Mouse (Mus musculus): ENCODE measurements at regions not wholly inside any gene's neighbourhood (a gene's known extent, or its start where the extent isn't known, plus 50 kb on each side); places are given as distances from the start of the nearest gene placed in this dataset.

- Histone ChIP-seq H3K4me1 (ENCODE audit: control insufficient read depth, insufficient read depth, low read length) (no peaks in the 10 kb centered on the region), H3K27me3 (ENCODE audit: control insufficient read depth, insufficient read depth, low read length) (no peaks in the 10 kb centered on the region), H3K4me3 (ENCODE audit: control insufficient read depth, low read depth, low read length) (no peak overlapping the region), H3K36me3 (ENCODE audit: control insufficient read depth, insufficient read depth, low read length) (no peaks in the 10 kb centered on the region), H3K27ac (ENCODE audit: control insufficient read depth, insufficient read depth, low read depth, low read length) (no peak overlapping the region)
- TF ChIP-seq CTCF (IDR thresholded peaks at IDR 0.05; ENCODE audit: control insufficient read depth, insufficient read depth, insufficient replicate concordance, low read depth, low read length) (no peak), POLR2A (IDR thresholded peaks at IDR 0.05; ENCODE audit: control insufficient read depth, low read depth, low read length) (no peak)
Observed at GRCm38 (mm10) chr2:178769001-178769400, 338.7 kb downstream of the Cdh26 start.

GRCm38 (mm10) chr2:178771435-178771834, 341.1 kb downstream of the Cdh26 start:
- TF ChIP-seq CTCF (IDR thresholded peaks at IDR 0.05; ENCODE audit: control insufficient read depth, insufficient read depth, insufficient replicate concordance, low read depth, low read length), result no peak
- no peak for TF ChIP-seq POLR2A (IDR thresholded peaks at IDR 0.05; ENCODE audit: control insufficient read depth, low read depth, low read length)
- H3K27me3 ChIP-seq (ENCODE audit: control insufficient read depth, insufficient read depth, low read length), result no peaks in the 10 kb centered on the region

GRCm38 (mm10) chr2:178771881-178772280, 341.6 kb downstream of the Cdh26 start:
- Histone ChIP-seq H3K4me3 (ENCODE audit: control insufficient read depth, low read depth, low read length) (no peak overlapping the region), H3K4me1 (ENCODE audit: control insufficient read depth, insufficient read depth, low read length) (no peaks in the 10 kb centered on the region), H3K27me3 (ENCODE audit: control insufficient read depth, insufficient read depth, low read length) (no peaks in the 10 kb centered on the region), H3K27ac (ENCODE audit: control insufficient read depth, insufficient read depth, low read depth, low read length) (no peak overlapping the region), H3K36me3 (ENCODE audit: control insufficient read depth, insufficient read depth, low read length) (no peaks in the 10 kb centered on the region)
- no peak for TF ChIP-seq POLR2A (IDR thresholded peaks at IDR 0.05; ENCODE audit: control insufficient read depth, low read depth, low read length)
- TF ChIP-seq CTCF (IDR thresholded peaks at IDR 0.05; ENCODE audit: control insufficient read depth, insufficient read depth, insufficient replicate concordance, low read depth, low read length), result no peak

More at GRCm38 (mm10) chr2:178771435-178771834, 341.1 kb downstream of the Cdh26 start:
- Histone ChIP-seq H3K4me3 (ENCODE audit: control insufficient read depth, low read depth, low read length) (no peak overlapping the region), H3K27ac (ENCODE audit: control insufficient read depth, insufficient read depth, low read depth, low read length) (no peak overlapping the region), H3K36me3 (ENCODE audit: control insufficient read depth, insufficient read depth, low read length) (no peaks in the 10 kb centered on the region), H3K4me1 (ENCODE audit: control insufficient read depth, insufficient read depth, low read length) (no peaks in the 10 kb centered on the region)

GRCm38 (mm10) chr2:178784822-178785589, 354.7 kb downstream of the Cdh26 start:
- Histone ChIP-seq H3K4me3 (ENCODE audit: control insufficient read depth, low read depth, low read length) (no peak overlapping the region), H3K27me3 (ENCODE audit: control insufficient read depth, insufficient read depth, low read length) (no peaks in the 10 kb centered on the region), H3K36me3 (ENCODE audit: control insufficient read depth, insufficient read depth, low read length) (no peaks in the 10 kb centered on the region), H3K4me1 (ENCODE audit: control insufficient read depth, insufficient read depth, low read length) (no peaks in the 10 kb centered on the region), H3K27ac (ENCODE audit: control insufficient read depth, insufficient read depth, low read depth, low read length) (no peak overlapping the region)
- no peak for TF ChIP-seq POLR2A (IDR thresholded peaks at IDR 0.05; ENCODE audit: control insufficient read depth, low read depth, low read length)
- no peak for TF ChIP-seq CTCF (IDR thresholded peaks at IDR 0.05; ENCODE audit: control insufficient read depth, insufficient read depth, insufficient replicate concordance, low read depth, low read length)

- no peak for TF ChIP-seq CTCF (IDR thresholded peaks at IDR 0.05; ENCODE audit: control insufficient read depth, insufficient read depth, insufficient replicate concordance, low read depth, low read length)
- no peak for TF ChIP-seq POLR2A (IDR thresholded peaks at IDR 0.05; ENCODE audit: control insufficient read depth, low read depth, low read length)
- Histone ChIP-seq H3K27ac (ENCODE audit: control insufficient read depth, insufficient read depth, low read depth, low read length) (no peak overlapping the region), H3K4me3 (ENCODE audit: control insufficient read depth, low read depth, low read length) (no peak overlapping the region), H3K4me1 (ENCODE audit: control insufficient read depth, insufficient read depth, low read length) (no peaks in the 10 kb centered on the region), H3K27me3 (ENCODE audit: control insufficient read depth, insufficient read depth, low read length) (no peaks in the 10 kb centered on the region), H3K36me3 (ENCODE audit: control insufficient read depth, insufficient read depth, low read length) (no peaks in the 10 kb centered on the region)
Observed at GRCm38 (mm10) chr2:178785843-178786242, 355.5 kb downstream of the Cdh26 start.

GRCm38 (mm10) chr2:178795841-178796240, 365.5 kb downstream of the Cdh26 start:
- Histone ChIP-seq H3K4me1 (ENCODE audit: control insufficient read depth, insufficient read depth, low read length) (no peaks in the 10 kb centered on the region), H3K4me3 (ENCODE audit: control insufficient read depth, low read depth, low read length) (no peak overlapping the region), H3K36me3 (ENCODE audit: control insufficient read depth, insufficient read depth, low read length) (no peaks in the 10 kb centered on the region), H3K27ac (ENCODE audit: control insufficient read depth, insufficient read depth, low read depth, low read length) (no peak overlapping the region), H3K27me3 (ENCODE audit: control insufficient read depth, insufficient read depth, low read length) (no peaks in the 10 kb centered on the region)
- no peak for TF ChIP-seq CTCF (IDR thresholded peaks at IDR 0.05; ENCODE audit: control insufficient read depth, insufficient read depth, insufficient replicate concordance, low read depth, low read length)
- no peak for TF ChIP-seq POLR2A (IDR thresholded peaks at IDR 0.05; ENCODE audit: control insufficient read depth, low read depth, low read length)

- H3K4me3 ChIP-seq (ENCODE audit: control insufficient read depth, low read depth, low read length), result no peak overlapping the region
- no peak overlapping the region for H3K27ac ChIP-seq (ENCODE audit: control insufficient read depth, insufficient read depth, low read depth, low read length)
- no peaks in the 10 kb centered on the region for H3K36me3 ChIP-seq (ENCODE audit: control insufficient read depth, insufficient read depth, low read length)
- H3K4me1 ChIP-seq (ENCODE audit: control insufficient read depth, insufficient read depth, low read length), result no peaks in the 10 kb centered on the region
- TF ChIP-seq CTCF (IDR thresholded peaks at IDR 0.05; ENCODE audit: control insufficient read depth, insufficient read depth, insufficient replicate concordance, low read depth, low read length), result no peak
- no peak for TF ChIP-seq POLR2A (IDR thresholded peaks at IDR 0.05; ENCODE audit: control insufficient read depth, low read depth, low read length)
- no peaks in the 10 kb centered on the region for H3K27me3 ChIP-seq (ENCODE audit: control insufficient read depth, insufficient read depth, low read length)
Observed at GRCm38 (mm10) chr2:178801464-178801863, 371.1 kb downstream of the Cdh26 start.
